In the genomic region with DNA sequence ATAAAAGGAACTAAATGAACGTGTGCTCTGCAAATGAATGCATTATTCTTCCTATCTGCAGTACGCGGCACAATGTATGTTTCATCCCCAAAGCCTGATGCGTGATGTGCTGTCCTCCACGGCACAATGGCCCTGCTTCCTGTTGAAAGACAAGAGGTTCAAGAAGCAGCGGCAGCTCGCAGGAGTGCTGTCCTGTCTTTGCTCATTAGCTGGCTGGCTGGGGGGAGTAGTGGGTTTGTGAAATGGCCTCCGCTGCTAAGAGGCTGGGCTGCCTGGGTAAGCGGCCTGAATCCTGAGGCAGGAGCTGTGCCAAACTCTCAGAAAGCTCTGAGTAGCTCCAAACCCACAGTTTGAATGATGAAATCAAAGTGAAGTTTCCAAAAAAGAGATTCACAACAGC, we compare ENCODE assay signal across 19 mouse cellular contexts. TPM values are rescaled to one million over a fixed set of nuclear protein-coding genes. Genes with fewer than 3 reads are reported as not detected.
DNase-seq lines count a peak whose midpoint lies in the region; ATAC-seq lines count a peak whose summit lies in the region.
"Had no signal": no experiment of that assay in that cellular context is flagged by ENCODE, and none has a peak within 500 bp of the region (broad histone marks: within the 10 kb centered on the region; RNA-seq: fewer than 3 reads in every experiment).

No protein-coding gene starts in this region.

- no peak for ATAC-seq in limb, embryonic 11.5 days (ENCODE audit: insufficient number of reproducible peaks, low FRiP score, low TSS enrichment, low read depth)
- no peak for ATAC-seq in midbrain, embryonic 16.5 days
- no peak for ATAC-seq in midbrain, embryonic 15.5 days (replicated peaks)
- no peak for ATAC-seq in intestine, embryonic 16.5 days
- ATAC-seq: intestine, embryonic 15.5 days had no signal

- no peak overlapping the region for H3K9ac ChIP-seq in limb, embryonic 11.5 days (ENCODE audit: low read length)
- 0 out of 2 replicates have a peak overlapping the region, but pooled peaks have one; percentile 25 for H3K9ac ChIP-seq in midbrain, embryonic 16.5 days (ENCODE audit: low read depth, low read length)
- no peak overlapping the region for H3K9ac ChIP-seq in midbrain, embryonic 15.5 days
- no peak overlapping the region for H3K9ac ChIP-seq in intestine, embryonic 16.5 days (ENCODE audit: low read depth, low read length)
- H3K9ac ChIP-seq: embryonic facial prominence, embryonic 12.5 days; forebrain, embryonic 12.5 days; heart, embryonic 13.5 days; hindbrain, embryonic 13.5 days; intestine, embryonic 15.5 days had no signal

- H3K27ac ChIP-seq in limb, embryonic 11.5 days (replicated peaks; ENCODE audit: low read depth, low read length): no peak overlapping the region
- H3K27ac ChIP-seq in limb, embryonic 10.5 days: no peak overlapping the region
- H3K27ac ChIP-seq in midbrain, embryonic 16.5 days (ENCODE audit: low read length): no peak overlapping the region
- H3K27ac ChIP-seq in midbrain, embryonic 15.5 days: no peak overlapping the region
- no peak overlapping the region; the same call in 1 of the 2 replicates for H3K27ac ChIP-seq in heart, embryonic 10.5 days
- no peak overlapping the region for H3K27ac ChIP-seq in intestine, embryonic 16.5 days (ENCODE audit: low read length)
- H3K27ac ChIP-seq: embryonic facial prominence, embryonic 12.5 days; forebrain, embryonic 12.5 days; gastrocnemius, adult 2 months; heart, embryonic 13.5 days; hindbrain, embryonic 13.5 days; intestine, embryonic 15.5 days had no signal

- H3K4me2 ChIP-seq in limb, embryonic 11.5 days (ENCODE audit: low read depth, severe bottlenecking): no peak overlapping the region
- no peak overlapping the region for H3K4me2 ChIP-seq in midbrain, embryonic 16.5 days (ENCODE audit: low read length)
- H3K4me2 ChIP-seq in midbrain, embryonic 15.5 days: no peak overlapping the region
- no peak overlapping the region for H3K4me2 ChIP-seq in intestine, embryonic 16.5 days (ENCODE audit: low read depth, low read length)
- H3K4me2 ChIP-seq: embryonic facial prominence, embryonic 12.5 days; forebrain, embryonic 12.5 days; heart, embryonic 13.5 days; hindbrain, embryonic 13.5 days; intestine, embryonic 15.5 days had no signal

- WGBS in limb, embryonic 11.5 days: 43% methylated on average over 9 of the region's 9 CpGs
- 45% methylated on average over 9 of the region's 9 CpGs for WGBS in limb, embryonic 10.5 days
- WGBS in midbrain, embryonic 16.5 days: 22% methylated on average over 9 of the region's 9 CpGs
- WGBS in midbrain, embryonic 15.5 days: 20% methylated on average over 9 of the region's 9 CpGs
- 30% methylated on average over 9 of the region's 9 CpGs for WGBS in heart, embryonic 10.5 days
- WGBS in intestine, embryonic 16.5 days: 45% methylated on average over 9 of the region's 9 CpGs

- H3K27me3 ChIP-seq in limb, embryonic 11.5 days (ENCODE audit: control insufficient read depth, insufficient read depth, low read length): no peaks in the 10 kb centered on the region
- H3K27me3 ChIP-seq in limb, embryonic 10.5 days (ENCODE audit: low read depth, poor library complexity, severe bottlenecking): peaks cover 52% of the 10 kb centered on the region
- H3K27me3 ChIP-seq in midbrain, embryonic 16.5 days (ENCODE audit: control insufficient read depth, insufficient read depth, low read depth, low read length): peaks cover 4% of the 10 kb centered on the region; the same call in 1 of the 2 replicates
- H3K27me3 ChIP-seq in midbrain, embryonic 15.5 days (replicated peaks): no peaks in the 10 kb centered on the region
- peaks cover 56% of the 10 kb centered on the region for H3K27me3 ChIP-seq in heart, embryonic 10.5 days (ENCODE audit: insufficient read depth, poor library complexity, severe bottlenecking)
- peaks cover 5% of the 10 kb centered on the region; the same call in 1 of the 2 replicates for H3K27me3 ChIP-seq in intestine, embryonic 16.5 days (replicated peaks; ENCODE audit: control insufficient read depth, insufficient read depth, low read length)

- DNase-seq in limb, embryonic 11.5 days (ENCODE audit: low spot score): peak; percentile 22
- no peak for DNase-seq in limb, embryonic 10.5 days (ENCODE audit: low spot score)
- DNase-seq in embryo, embryonic 11 days: peak; percentile 27
- DNase-seq in heart, embryonic 10.5 days (ENCODE audit: low spot score): no peak
- DNase-seq: adrenal gland, postnatal 10 days; cerebellum, adult 11-12 months; cerebellum, adult 9-10 months; cerebellum, postnatal 25 days; gastrocnemius, adult 2 months; gastrocnemius, postnatal 25 days; heart, postnatal 4 days had no signal

- H3K9me3 ChIP-seq in limb, embryonic 11.5 days (ENCODE audit: control insufficient read depth, low read length): no peaks in the 10 kb centered on the region
- no peaks in the 10 kb centered on the region for H3K9me3 ChIP-seq in limb, embryonic 10.5 days (replicated peaks)
- no peaks in the 10 kb centered on the region for H3K9me3 ChIP-seq in midbrain, embryonic 16.5 days (replicated peaks; ENCODE audit: control insufficient read depth, low read length, poor library complexity, severe bottlenecking)
- no peaks in the 10 kb centered on the region for H3K9me3 ChIP-seq in midbrain, embryonic 15.5 days
- H3K9me3 ChIP-seq in heart, embryonic 10.5 days: no peaks in the 10 kb centered on the region
- no peaks in the 10 kb centered on the region for H3K9me3 ChIP-seq in intestine, embryonic 16.5 days (ENCODE audit: control insufficient read depth, low read length)
- H3K9me3 ChIP-seq: embryonic facial prominence, embryonic 12.5 days; forebrain, embryonic 12.5 days; heart, embryonic 13.5 days; hindbrain, embryonic 13.5 days; intestine, embryonic 15.5 days had no signal

- H3K4me1 ChIP-seq in limb, embryonic 11.5 days (ENCODE audit: control insufficient read depth, insufficient read depth, low read length): peaks cover 8% of the 10 kb centered on the region
- peaks cover 22% of the 10 kb centered on the region for H3K4me1 ChIP-seq in limb, embryonic 10.5 days
- peaks cover 22% of the 10 kb centered on the region for H3K4me1 ChIP-seq in midbrain, embryonic 16.5 days (ENCODE audit: control insufficient read depth, insufficient read depth, low read length)
- peaks cover 39% of the 10 kb centered on the region for H3K4me1 ChIP-seq in midbrain, embryonic 15.5 days
- H3K4me1 ChIP-seq in heart, embryonic 10.5 days: peaks cover 39% of the 10 kb centered on the region
- H3K4me1 ChIP-seq in intestine, embryonic 16.5 days (ENCODE audit: control insufficient read depth, insufficient read depth, low read length): peaks cover 9% of the 10 kb centered on the region

- H3K36me3 ChIP-seq in limb, embryonic 11.5 days (ENCODE audit: control insufficient read depth, insufficient read depth, low read length): no peaks in the 10 kb centered on the region
- H3K36me3 ChIP-seq in limb, embryonic 10.5 days: no peaks in the 10 kb centered on the region
- H3K36me3 ChIP-seq in midbrain, embryonic 16.5 days (ENCODE audit: control insufficient read depth, insufficient read depth, low read length): no peaks in the 10 kb centered on the region
- no peaks in the 10 kb centered on the region for H3K36me3 ChIP-seq in midbrain, embryonic 15.5 days (replicated peaks)
- no peaks in the 10 kb centered on the region for H3K36me3 ChIP-seq in heart, embryonic 10.5 days
- no peaks in the 10 kb centered on the region for H3K36me3 ChIP-seq in intestine, embryonic 16.5 days (ENCODE audit: control insufficient read depth, insufficient read depth, low read length)
- H3K36me3 ChIP-seq: embryonic facial prominence, embryonic 12.5 days; forebrain, embryonic 12.5 days; heart, embryonic 13.5 days; hindbrain, embryonic 13.5 days; intestine, embryonic 15.5 days had no signal

- no peak overlapping the region for H3K4me3 ChIP-seq in limb, embryonic 11.5 days (ENCODE audit: low read depth, low read length)
- no peak overlapping the region for H3K4me3 ChIP-seq in limb, embryonic 10.5 days
- no peak overlapping the region for H3K4me3 ChIP-seq in midbrain, embryonic 16.5 days (ENCODE audit: low read depth, low read length)
- H3K4me3 ChIP-seq in midbrain, embryonic 15.5 days: no peak overlapping the region
- H3K4me3 ChIP-seq in heart, embryonic 10.5 days: no peak overlapping the region
- H3K4me3 ChIP-seq in intestine, embryonic 16.5 days (ENCODE audit: low read length): no peak overlapping the region
- H3K4me3 ChIP-seq: embryonic facial prominence, embryonic 12.5 days; forebrain, embryonic 12.5 days; gastrocnemius, adult 2 months; heart, embryonic 13.5 days; hindbrain, embryonic 13.5 days; intestine, embryonic 15.5 days had no signal

RNA-seq across cellular contexts. Expression of gene Lingo1, which starts 31.9 kb away (rescaled TPM):
- polyA plus RNA-seq in limb, embryonic 11.5 days (2014; fragmentation: Nextera tagmentation; extraction: Ambion mirVana): 0.93 and 1.1 TPM in 2 replicates
- polyA plus RNA-seq in limb, embryonic 10.5 days (2016; fragmentation: Nextera tagmentation; extraction: Ambion mirVana): 0.85 and 1.8 TPM in 2 replicates
- 71.0 and 83.0 TPM in 2 replicates for polyA plus RNA-seq in midbrain, embryonic 16.5 days (2015; fragmentation: Nextera tagmentation; extraction: Ambion mirVana)
- polyA plus RNA-seq in midbrain, embryonic 15.5 days (2015; fragmentation: Nextera tagmentation; extraction: Ambion mirVana): 77.8 and 83.1 TPM in 2 replicates
- 0.92 and 2.3 TPM in 2 replicates for polyA plus RNA-seq in heart, embryonic 10.5 days (2016; fragmentation: Nextera tagmentation; extraction: Ambion mirVana)
- polyA plus RNA-seq in intestine, embryonic 16.5 days (2015; fragmentation: Nextera tagmentation; extraction: Ambion mirVana): 1.0 and 1.7 TPM in 2 replicates

RNA-seq across cellular contexts. Expression of gene Odf3l1, which starts 36.3 kb away (rescaled TPM):
- 0.41 and 0.77 TPM in 2 replicates for polyA plus RNA-seq in limb, embryonic 11.5 days (2014; fragmentation: Nextera tagmentation; extraction: Ambion mirVana)
- 0.35 TPM in 1 of 2 replicates, not detected in the other for polyA plus RNA-seq in limb, embryonic 10.5 days (2016; fragmentation: Nextera tagmentation; extraction: Ambion mirVana)
- polyA plus RNA-seq in midbrain, embryonic 16.5 days (2015; fragmentation: Nextera tagmentation; extraction: Ambion mirVana): not detected in 2 replicates
- polyA plus RNA-seq in midbrain, embryonic 15.5 days (2015; fragmentation: Nextera tagmentation; extraction: Ambion mirVana): not detected in 2 replicates
- 0.64 and 1.4 TPM in 2 replicates for polyA plus RNA-seq in heart, embryonic 10.5 days (2016; fragmentation: Nextera tagmentation; extraction: Ambion mirVana)
- polyA plus RNA-seq in intestine, embryonic 16.5 days (2015; fragmentation: Nextera tagmentation; extraction: Ambion mirVana): 1.4 and 1.5 TPM in 2 replicates
- polyA plus RNA-seq: forebrain, embryonic 12.5 days; hindbrain, embryonic 13.5 days had no signal

RNA-seq across cellular contexts. Expression of gene Cspg4, which starts 36.7 kb away (rescaled TPM):
- polyA plus RNA-seq in limb, embryonic 11.5 days (2014; fragmentation: Nextera tagmentation; extraction: Ambion mirVana): 5.4 and 5.5 TPM in 2 replicates
- 2.1 and 5.0 TPM in 2 replicates for polyA plus RNA-seq in limb, embryonic 10.5 days (2016; fragmentation: Nextera tagmentation; extraction: Ambion mirVana)
- 7.3 and 7.8 TPM in 2 replicates for polyA plus RNA-seq in midbrain, embryonic 16.5 days (2015; fragmentation: Nextera tagmentation; extraction: Ambion mirVana)
- 7.6 and 8.2 TPM in 2 replicates for polyA plus RNA-seq in midbrain, embryonic 15.5 days (2015; fragmentation: Nextera tagmentation; extraction: Ambion mirVana)
- 22.5 and 39.4 TPM in 2 replicates for polyA plus RNA-seq in heart, embryonic 10.5 days (2016; fragmentation: Nextera tagmentation; extraction: Ambion mirVana)
- polyA plus RNA-seq in intestine, embryonic 16.5 days (2015; fragmentation: Nextera tagmentation; extraction: Ambion mirVana): 17.4 and 18.2 TPM in 2 replicates

Comparison
In these comparisons a context has a peak if more than half of its experiments do, and no peak if none do; other contexts are left out.
1. DNase-seq: peak in limb, embryonic 11.5 days (single experiment) and embryo, embryonic 11 days (single experiment); none in limb, embryonic 10.5 days (single experiment) and heart, embryonic 10.5 days (single experiment).
2. RNA of gene Lingo1, which starts 31.9 kb away (polyA plus RNA-seq): 77.8 to 83.1 TPM in midbrain, embryonic 15.5 days and 71.0 to 83.0 TPM in midbrain, embryonic 16.5 days; 0.92 to 2.3 TPM in heart, embryonic 10.5 days, 0.85 to 1.8 TPM in limb, embryonic 10.5 days, 1.0 to 1.7 TPM in intestine, embryonic 16.5 days and 0.93 to 1.1 TPM in limb, embryonic 11.5 days; every median in the first group is over 10 times any median in the second.